Mouse (Mus musculus): ENCODE measurements around the gene Gm21992.
"Not testable (repeated sequence)": the region's sequence is repeated elsewhere in the genome, so short reads cannot be mapped to it uniquely, and the experiment has no call there.

Gene Gm21992

GRCm38 (mm10) chr19:4812334-4812949, 1.0 kb upstream of the Gm21992 start:
- not testable (repeated sequence) for DNase-seq (ENCODE audit: low spot score)

- DNase-seq (ENCODE audit: low spot score), result no peak
These were observed 464 bp upstream of the Gm21992 start for GRCm38 (mm10) chr19:4811909-4812242.

- no peak for DNase-seq (ENCODE audit: low spot score)
These were observed 708 bp downstream of the Gm21992 start for GRCm38 (mm10) chr19:4810746-4811062.

DNA sequence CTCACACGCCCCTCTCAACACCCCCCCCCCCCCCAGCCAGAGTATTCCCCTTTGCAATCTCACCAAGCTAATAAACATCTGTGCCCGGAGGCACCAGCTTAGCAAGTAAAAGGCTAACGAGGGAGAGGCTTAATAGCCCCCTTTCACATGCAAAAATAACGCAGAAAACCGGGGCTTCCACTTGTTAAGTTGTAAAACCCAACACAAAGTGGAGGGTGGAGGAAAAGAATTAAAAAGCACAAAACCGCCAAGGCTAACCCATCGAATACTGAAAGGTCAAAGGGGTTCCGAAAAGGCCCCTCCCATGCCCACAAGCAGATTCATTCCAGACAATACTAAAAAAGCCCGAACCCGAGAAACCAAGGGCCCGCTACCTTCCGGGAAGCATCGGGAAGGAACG, 1.1 kb downstream of the Gm21992 start:
- no peak for DNase-seq (ENCODE audit: low spot score)

DNA sequence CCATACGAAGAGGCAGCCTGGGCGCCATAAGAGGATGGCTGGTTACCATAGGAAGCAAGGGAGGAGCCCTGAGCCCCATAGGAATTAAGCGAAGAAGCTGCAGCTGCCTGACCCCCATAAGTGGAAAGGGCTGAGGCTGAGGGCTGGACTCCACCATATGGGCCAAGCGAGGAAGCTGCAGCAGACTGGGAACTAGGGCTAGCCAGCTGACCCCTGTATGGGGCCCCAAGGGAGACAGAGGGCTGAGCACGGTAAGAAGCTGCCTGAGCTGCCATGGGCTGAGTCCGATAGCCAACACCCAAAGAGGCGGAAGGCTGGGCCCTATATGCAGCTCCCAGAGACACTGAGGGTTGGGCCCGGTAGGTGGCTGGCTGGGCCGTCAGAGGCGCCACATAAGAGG, 8.1 kb downstream of the Gm21992 start:
- no peak for DNase-seq (ENCODE audit: low spot score)

DNA sequence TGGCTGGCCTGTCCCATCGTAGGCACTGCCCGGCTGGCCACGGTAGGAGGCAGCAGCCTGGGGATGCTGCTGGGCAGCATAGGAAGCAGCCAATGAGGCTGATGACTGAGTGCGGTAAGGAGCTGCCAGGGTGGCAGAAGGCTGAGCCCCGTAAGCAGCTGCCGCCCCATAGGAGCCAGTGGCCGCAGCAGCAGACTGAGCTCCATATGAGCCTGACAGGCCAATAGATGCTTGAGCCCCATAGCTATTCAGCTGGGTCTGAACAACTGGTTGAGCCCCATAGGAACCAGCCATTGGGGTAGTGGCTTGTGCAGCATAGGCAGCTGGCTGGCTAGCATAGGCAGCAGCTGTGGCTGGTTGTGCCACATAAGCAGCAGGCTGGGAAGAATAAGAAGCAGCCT, 8.7 kb downstream of the Gm21992 start:
- no peak for DNase-seq (ENCODE audit: low spot score)

GRCm38 (mm10) chr19:4799083-4799482, 12.3 kb downstream of the Gm21992 start:
- no peak for DNase-seq (ENCODE audit: low spot score)

- no peak for DNase-seq (ENCODE audit: low spot score)
These were observed 13.6 kb downstream of the Gm21992 start for GRCm38 (mm10) chr19:4797846-4798245.

DNA sequence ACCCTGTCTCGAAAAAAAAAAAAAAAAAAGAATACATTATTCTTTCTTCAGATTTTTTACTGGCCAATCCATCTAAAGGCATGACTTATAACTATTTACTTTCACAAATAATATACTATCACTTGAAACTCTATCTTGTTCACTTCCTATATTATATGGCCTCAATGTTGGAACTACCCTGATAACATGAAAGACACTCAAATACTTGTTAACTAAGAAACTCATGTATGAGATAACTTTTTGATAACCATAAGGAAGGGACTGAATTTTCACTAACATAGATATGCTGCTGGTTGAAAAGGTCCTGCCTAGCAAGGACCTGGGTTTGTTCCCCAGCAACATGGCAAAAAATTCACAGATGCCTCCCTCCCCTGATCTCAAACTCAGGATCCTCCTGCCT, 15.5 kb downstream of the Gm21992 start:
- DNase-seq (ENCODE audit: low spot score), result no peak

DNA sequence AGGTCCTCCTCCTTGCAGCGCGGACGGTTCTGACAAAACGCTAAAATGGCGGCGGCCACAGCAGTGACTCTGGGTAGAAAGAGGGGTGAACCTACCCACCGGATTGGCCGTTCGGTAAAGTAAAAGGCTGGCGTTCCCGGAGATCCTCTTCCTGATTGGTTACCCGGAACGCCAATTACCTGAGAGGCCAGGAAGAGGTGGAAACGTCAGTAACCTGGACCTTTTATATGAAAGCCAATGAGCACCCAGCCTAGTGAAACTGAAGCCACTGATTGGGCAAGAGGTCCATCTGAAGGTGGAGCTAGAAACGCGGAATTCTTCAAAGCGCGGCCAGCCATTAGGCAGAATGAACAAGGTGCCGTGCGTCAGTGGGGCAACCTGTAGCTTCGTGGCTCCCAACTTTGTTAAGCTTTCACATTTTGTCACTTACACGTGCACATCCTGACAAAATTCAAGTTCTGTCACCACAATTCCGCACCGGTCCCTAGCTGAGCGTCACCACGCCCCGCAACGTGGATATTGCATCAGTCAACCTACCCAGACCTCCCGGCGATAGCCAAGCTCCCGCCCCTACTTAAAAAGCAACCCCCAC, 17.5 kb downstream of the Gm21992 start, which contains the start of gene Rbm4:
Rbm4 (minus strand) TSS at position 71 of the 592 bp plus-strand sequence.
- peak; percentile 99 for DNase-seq (ENCODE audit: low spot score)

DNA sequence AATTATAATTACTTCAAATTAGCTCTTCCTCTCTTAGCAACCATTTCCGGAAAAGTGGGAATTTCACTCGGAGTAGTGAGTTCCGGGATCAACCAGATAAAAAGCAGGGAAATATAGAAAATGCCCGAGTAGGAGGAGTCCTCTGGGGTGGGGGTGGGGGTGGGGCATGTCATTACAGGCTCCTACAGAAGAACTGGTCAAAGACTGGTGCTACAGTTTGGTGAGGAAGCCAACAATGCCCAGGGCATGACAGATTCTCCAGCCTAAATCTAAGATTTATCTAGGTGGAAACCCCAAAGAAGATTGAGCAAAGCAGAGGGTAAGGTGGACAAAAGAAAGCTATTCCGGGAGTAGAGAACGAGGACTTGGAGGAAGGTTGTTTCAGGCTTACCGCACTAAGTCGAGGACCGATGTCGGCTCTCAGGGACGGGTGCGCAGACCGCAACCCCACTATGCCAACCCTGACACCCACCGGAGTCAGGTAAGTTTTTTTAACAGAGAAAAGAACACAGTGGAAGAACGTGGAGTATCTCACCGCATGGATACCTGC, 18.1 kb downstream of the Gm21992 start:
- peak; percentile 15 for DNase-seq (ENCODE audit: low spot score)

GRCm38 (mm10) chr19:4786313-4786712, 25.1 kb downstream of the Gm21992 start:
- no peak for DNase-seq (ENCODE audit: low spot score)

DNA sequence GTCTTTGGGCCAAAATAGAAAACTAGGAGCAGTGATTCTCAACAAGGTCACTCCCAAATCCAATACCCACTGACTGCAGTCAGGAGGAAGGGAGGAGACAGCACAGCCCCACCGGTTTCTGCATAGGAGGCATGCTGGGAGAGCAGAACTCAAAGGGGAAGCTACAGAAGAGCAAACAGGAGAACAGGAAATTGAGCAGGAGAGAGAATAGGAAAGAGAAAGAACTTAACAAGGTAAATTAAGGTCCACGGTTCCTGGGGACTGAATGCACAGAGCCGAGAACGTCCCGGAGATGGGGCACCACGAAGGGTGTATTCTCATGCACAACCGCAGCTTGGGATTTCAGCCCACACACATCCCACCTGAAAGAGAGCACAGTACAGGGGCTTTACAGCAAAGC, 26.2 kb downstream of the Gm21992 start:
- DNase-seq (ENCODE audit: low spot score), result no peak

- DNase-seq (ENCODE audit: low spot score), result no peak
These were observed 28.5 kb downstream of the Gm21992 start for GRCm38 (mm10) chr19:4782891-4783290.

DNA sequence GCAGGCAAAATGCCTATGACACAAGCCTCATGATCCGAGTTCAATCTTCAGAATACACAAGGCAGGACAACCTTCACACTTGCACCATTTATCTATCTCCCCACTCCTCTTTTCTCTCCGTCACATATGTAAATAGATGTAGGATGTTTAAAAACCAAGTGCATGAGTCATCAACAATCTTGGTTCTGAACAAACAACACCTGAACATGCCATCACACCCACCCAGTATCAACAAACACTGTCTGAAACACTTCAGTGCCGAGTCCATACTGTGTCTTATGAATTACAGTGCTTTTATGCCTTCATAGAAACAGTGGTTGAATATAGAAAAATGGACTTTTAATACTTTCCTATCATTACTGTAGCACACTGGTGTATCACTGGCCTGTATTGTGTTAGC, 38.6 kb downstream of the Gm21992 start:
- DNase-seq (ENCODE audit: low spot score), result no peak

GRCm38 (mm10) chr19:4767507-4768148, 43.8 kb downstream of the Gm21992 start:
- DNase-seq (ENCODE audit: low spot score), result no peak

GRCm38 (mm10) chr19:4762876-4763275, 48.5 kb downstream of the Gm21992 start:
- DNase-seq (ENCODE audit: low spot score), result no peak

DNA sequence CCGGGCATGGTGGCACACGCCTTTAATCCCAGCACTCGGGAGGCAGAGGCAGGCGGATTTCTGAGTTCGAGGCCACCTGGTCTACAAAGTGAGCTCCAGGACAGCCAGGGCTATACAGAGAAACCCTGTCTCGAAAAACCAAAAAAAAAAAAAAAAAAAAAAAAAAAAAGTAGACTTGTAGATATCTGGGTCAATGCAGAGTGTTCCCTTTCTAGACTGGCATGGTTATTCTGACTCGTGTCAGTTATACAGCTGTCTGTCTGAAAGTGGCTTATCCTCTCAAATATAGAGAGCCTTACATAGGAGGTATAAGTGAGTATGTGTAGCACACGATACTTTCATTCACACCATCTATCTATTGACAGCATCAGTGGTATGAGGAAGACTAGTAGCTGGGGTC, 50.9 kb downstream of the Gm21992 start:
- DNase-seq (ENCODE audit: low spot score), result not testable (repeated sequence)

- no peak for DNase-seq (ENCODE audit: low spot score)
These were observed 54.5 kb downstream of the Gm21992 start for GRCm38 (mm10) chr19:4756921-4757320.

GRCm38 (mm10) chr19:4756193-4756911, 55.1 kb downstream of the Gm21992 start, which contains the start of gene Rbm4b:
Gene Rbm4b (plus strand): TSS chr19:4756497.
- DNase-seq (ENCODE audit: low spot score), result peak; percentile 96

DNA sequence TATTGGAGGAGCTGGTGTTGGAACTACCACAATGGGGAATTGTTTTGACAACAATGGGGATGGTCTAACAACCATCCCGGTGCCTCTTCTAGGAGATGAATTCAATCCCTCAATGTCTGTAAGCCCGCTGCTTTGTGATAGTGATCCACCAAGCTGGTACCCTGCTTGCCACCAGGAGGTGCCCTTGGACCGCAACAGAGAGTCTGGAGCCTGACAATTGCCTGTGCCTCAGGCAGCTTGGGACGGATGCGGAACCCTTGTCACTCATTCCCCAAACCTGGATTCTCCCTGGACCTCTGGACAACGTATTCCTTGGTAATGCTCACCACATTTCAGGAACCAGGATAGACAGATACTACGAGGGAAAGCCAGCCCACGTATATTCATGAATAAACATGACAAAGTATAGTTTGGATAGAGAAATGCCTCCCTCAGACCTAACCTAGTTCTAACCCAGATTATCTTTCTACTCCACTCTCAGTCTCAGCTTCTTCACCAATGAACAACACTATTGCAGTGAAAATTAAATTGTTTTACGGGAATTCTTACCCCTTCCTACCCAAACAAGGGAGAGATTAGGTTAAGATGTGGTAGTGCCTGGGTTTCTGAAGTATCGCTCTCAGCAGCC, 55.7 kb downstream of the Gm21992 start:
- DNase-seq (ENCODE audit: low spot score), result peak; percentile 91

DNA sequence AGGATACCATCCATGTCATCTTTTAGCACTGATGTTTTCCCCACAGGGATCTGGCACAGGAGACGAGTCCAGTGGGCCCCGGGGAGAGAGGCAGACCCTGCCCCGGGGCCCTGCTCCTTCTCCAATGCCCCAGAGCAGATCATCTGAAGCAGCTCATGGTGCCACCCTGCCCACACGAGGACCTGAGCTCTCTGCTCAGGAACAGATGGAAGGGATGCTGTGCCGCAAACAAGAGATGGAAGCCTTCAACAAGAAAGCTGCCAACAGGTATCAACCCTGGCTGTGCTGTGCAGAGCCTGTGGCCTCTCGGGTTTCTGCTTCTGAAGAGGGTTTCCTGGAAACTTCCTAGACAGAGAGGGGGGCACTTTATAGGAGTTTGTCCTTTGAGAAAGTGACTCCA, 61.4 kb downstream of the Gm21992 start:
- no peak for DNase-seq (ENCODE audit: low spot score)
